Mouse (Mus musculus) midbrain, embryonic 16.5 days (tissue): ENCODE measurements around the gene Gnaz. TPM values are rescaled to one million over a fixed set of nuclear protein-coding genes. Genes with fewer than 3 reads are reported as not detected.

Experiments used
- polyA plus RNA-seq: library from polyadenylated mRNA; unstranded; fragments of >200 nt; fragmentation: Nextera tagmentation; extraction: Ambion mirVana; gene quantifications from 2 replicates; pipeline ENCODE4 v1.2.1, GENCODE M21; 2015

Gene Gnaz
- polyA plus RNA-seq, 1 experiment from 2014 or later: 103 TPM

Other genes with a start within 250 kb of the Gnaz start
- 0.55 and 0.62 TPM in 2 replicates for gene Rsph14, start 65.4 kb downstream of the Gnaz start, polyA plus RNA-seq
- gene Rab36, start 69.9 kb downstream of the Gnaz start, polyA plus RNA-seq: 22.7 and 23.9 TPM in 2 replicates
- gene Bcr, start 93.4 kb downstream of the Gnaz start, polyA plus RNA-seq: 12.4 and 13.8 TPM in 2 replicates
- gene Specc1l, start 244.9 kb downstream of the Gnaz start, polyA plus RNA-seq: 30.9 and 33.5 TPM in 2 replicates